Mouse (Mus musculus) Patski (cell line): ENCODE measurements at regions not wholly inside any gene's neighbourhood (a gene's known extent, or its start where the extent isn't known, plus 50 kb on each side); places are given as distances from the start of the nearest gene placed in this dataset.

ENCODE experiments used
- ATAC-seq: fragments of 100-300 bp; one replicate; pipeline ENCODE4 v1.8.0; 2021
- CTCF ChIA-PET: fragments of 350-600 bp; sonication (Branson Sonifier 250); formaldehyde crosslinking; loops from one replicate; lab custom pipeline; 2022; ENCODE audit warnings: inconsistent platforms; lab: Charles Lee
- POLR2A ChIA-PET: fragments of 350-600 bp; sonication (Branson Sonifier 250); formaldehyde crosslinking; loops from one replicate; lab custom pipeline; 2022; ENCODE audit warnings: antibody characterized with exemption, inconsistent platforms; lab: Charles Lee
- DNase-seq: peaks from one replicate; pipeline ENCODE4 v3.0.0-alpha.2; 2011; ENCODE audit warnings: low read depth, low spot score
- H3K27me3 ChIP-seq: fragments of 371-371 bp; one replicate; pipeline ENCODE4 v1.5.1; 2021
- CTCF ChIP-seq: fragments of 100-300 bp; IDR thresholded peaks from one replicate; pipeline ENCODE4 v1.5.1; 2021
- in situ Hi-C: fragments of 300-500 bp; cut with MboI; formaldehyde crosslinking; loops from 3 replicates; pipeline ENCODE4 v1.11.1; 2018; ENCODE audit warnings: low pct_unique_long_range_greater_than_20kb, mixed read lengths

DNA sequence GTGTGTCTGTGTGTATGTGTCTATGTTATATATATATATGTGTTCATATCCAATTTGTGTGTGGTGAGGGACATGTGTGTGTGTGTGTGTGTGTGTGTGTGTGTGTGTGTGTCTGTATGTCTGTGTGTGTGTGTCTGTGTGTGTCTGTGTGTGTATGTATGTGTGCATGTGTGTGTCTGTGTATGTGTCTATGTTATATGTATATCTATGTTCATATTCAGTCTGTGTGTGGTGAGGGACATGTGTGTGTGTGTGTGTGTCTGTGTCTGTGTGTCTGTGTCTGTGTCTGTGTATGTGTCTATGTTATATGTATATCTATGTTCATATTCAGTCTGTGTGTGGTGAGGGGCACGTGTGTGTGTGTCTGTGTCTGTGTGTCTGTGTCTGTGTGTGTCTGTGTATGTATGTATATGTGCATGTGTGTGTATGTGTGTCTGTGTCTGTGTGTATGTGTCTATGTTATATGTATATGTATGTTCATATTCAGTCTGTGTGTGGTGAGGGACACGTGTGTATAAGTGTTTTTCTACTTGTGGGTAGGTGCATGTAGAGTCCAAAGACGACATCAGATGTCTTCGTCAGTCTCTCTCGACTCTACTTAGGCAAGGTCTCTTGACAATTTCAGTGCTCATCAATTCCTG is 370.5 kb upstream of the Slc7a11 start:
- in situ Hi-C loops, result no loop called here

DNA sequence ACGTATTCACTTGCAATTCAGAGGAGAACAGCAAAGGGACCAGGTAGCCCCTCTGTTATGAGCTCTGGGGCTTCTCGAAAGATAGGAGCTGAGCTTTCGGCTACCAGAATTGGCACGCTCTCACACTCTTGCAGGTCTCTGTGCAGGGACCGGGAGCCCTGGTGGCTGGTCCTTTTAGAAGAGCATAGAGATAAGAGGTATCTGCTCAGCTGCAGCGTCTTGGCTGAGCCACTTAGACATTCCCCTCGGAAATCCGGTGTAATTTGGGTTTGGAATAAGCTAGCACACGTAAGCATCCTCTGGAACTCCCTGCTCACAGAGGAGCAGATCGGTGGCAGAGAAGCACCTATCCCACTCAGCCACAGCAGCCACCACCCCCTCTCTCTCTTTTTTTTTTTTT is 372.3 kb upstream of the Slc7a11 start:
- no peak for TF ChIP-seq CTCF
- in situ Hi-C loops, result no loop called here
- ChIA-PET POLR2A (no interaction called here), CTCF (interaction anchor here (1.2 to 1.3 kb wide), 2 partner anchors 12 to 54 kb away, joined by 3 to 4 read pairs; no protein-coding TSS in a partner anchor)
- peaks cover 4% of the 10 kb centered on the region for H3K27me3 ChIP-seq
- DNase-seq (no peak), ATAC-seq (no peak)

More for the DNA sequence above, 370.5 kb upstream of the Slc7a11 start:
- DNase-seq (no peak), ATAC-seq (no peak)
- H3K27me3 ChIP-seq, result no peaks in the 10 kb centered on the region
- CTCF ChIA-PET, result no interaction called here
- no peak for TF ChIP-seq CTCF
- POLR2A ChIA-PET, result no interaction called here

DNA sequence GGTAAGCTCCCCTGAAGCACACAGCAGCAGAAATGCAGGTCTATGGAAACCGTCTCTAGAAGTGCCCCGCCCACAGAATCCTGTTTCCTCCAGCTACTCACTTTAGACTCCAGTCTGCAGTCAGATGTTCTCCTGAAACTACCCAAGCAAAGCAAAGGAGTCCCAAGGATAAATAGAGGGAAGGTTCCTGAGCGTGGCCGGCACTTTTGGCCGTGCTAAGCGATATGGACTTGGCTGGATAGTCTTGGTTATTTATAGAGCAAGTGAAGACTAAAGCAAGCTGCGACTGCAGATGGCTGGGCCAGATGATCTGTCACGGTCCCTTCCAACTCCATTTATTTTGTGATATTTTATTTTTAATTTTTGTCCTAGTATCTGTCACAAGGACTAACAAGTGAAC is 373.1 kb upstream of the Slc7a11 start:
- DNase-seq (no peak), ATAC-seq (no peak)
- H3K27me3 ChIP-seq, result peaks cover 4% of the 10 kb centered on the region
- in situ Hi-C loops, result no loop called here
- POLR2A ChIA-PET, result no interaction called here
- CTCF ChIA-PET, result interaction anchor here (1.2 to 1.3 kb wide), 2 partner anchors 12 to 55 kb away, joined by 3 to 4 read pairs; no protein-coding TSS in a partner anchor
- no peak for TF ChIP-seq CTCF

DNA sequence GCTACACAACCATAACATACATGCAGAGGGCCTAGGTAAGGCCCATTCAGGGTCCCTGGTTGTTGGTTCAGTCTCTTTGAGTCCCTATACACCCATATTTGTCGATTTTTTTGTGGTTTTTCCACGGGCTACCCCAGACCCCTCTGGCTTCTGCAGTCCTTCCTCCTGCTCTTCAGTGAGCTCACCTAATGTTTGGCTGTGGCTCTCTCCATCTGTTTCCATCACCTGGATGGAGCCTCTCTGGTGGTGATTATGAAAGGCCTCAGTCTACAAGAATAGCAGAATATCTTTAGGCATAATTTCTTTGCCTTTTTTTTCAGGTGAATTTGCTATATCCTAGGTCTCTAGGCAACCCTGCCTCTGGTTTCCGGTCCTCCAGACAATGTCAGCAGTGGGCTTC is 373.9 kb upstream of the Slc7a11 start:
- no peak for TF ChIP-seq CTCF
- ATAC-seq (no peak), DNase-seq (no peak)
- H3K27me3 ChIP-seq, result peaks cover 4% of the 10 kb centered on the region
- in situ Hi-C loops, result no loop called here
- ChIA-PET CTCF (no interaction called here), POLR2A (no interaction called here)

DNA sequence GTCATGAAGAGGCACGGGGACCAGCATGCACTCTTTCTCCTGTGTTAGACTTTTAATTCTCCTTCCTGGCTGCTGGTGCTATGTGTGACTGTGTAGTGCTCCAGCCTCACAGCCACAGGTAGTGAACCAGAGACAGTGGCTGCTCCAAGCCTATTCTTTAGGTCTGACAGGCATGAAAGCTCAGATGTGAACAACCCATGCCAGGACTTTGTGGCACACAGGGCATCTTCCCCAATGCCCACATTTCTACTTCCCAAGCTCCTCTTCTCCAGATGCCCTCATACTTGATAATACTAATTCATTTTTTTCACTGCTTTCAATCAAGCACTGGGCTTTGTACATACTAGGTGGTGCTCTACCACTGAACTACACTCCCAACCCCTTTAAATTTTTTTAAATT is 377.4 kb upstream of the Slc7a11 start:
- POLR2A ChIA-PET, result no interaction called here
- in situ Hi-C loops, result no loop called here
- no peak for DNase-seq
- no peak for TF ChIP-seq CTCF
- CTCF ChIA-PET, result no interaction called here
- H3K27me3 ChIP-seq, result peaks cover 4% of the 10 kb centered on the region
- no peak for ATAC-seq

DNA sequence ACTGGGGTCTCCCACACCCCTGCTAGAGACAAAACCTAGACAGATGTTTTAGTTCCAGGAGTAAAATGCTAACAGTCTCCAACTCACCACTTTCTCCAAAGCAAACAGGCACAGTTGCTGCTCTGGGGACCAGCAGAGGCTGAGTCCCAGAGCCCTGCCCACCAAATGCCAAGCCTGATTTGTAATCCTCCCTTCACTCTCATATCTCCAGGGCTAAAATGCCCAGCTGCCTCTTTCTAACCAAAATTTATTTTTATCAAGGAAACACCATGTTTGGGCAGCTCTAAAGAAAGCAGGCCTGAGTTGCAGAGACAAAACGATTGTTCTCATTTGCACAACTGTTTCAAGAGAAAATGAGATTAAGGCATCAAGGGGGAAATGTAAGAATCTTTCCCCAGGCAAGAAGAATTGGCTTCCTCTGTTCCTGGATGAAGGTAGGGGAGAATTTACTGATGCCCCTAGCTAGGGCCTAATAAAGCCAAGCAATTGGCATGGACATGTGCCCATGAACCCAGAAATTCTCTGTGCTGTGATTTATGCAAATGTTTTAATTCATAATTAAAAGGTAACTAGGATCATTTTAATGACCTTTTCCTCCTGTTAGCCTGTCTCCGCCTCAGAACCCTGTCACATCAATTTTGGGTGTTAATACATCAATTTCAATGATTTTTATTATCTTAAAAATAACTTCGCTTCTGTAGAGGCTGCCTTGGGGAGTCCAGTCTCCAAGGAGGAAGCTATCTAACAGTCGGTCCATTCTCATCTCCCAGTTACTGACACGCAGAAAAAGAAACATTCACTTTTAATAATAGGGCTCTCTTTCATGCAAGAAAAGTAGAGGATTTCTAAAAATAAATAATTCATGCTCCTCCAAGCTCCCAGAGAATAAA is 382.4 kb upstream of the Slc7a11 start:
- ATAC-seq, result no peak
- CTCF ChIA-PET, result no interaction called here
- in situ Hi-C loops, result no loop called here

DNA sequence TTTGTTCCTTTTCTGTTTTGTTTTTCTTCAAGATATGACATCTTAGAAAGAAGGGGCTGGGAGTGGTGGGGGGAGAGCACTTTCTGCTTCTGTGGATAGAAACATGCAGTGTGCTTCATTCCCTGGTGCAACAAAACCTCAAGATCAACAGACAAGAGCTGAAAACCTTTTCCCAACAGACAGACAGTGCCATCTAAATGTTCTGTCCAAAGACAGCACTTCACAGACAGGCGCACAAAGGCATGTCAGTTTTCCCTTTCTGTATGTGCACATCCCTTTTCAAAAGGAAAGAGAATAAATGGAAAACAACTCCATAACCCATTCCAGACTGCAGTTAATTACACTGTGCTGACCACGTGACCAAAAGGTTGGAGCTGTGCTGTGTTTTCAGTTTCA is 383.0 kb upstream of the Slc7a11 start:
- ATAC-seq, result no peak
- in situ Hi-C loops, result no loop called here
- no peak for TF ChIP-seq CTCF
- ChIA-PET POLR2A (no interaction called here), CTCF (no interaction called here)
- DNase-seq, result no peak
- peaks cover 4% of the 10 kb centered on the region for H3K27me3 ChIP-seq

More for the DNA sequence above, 382.4 kb upstream of the Slc7a11 start:
- DNase-seq, result no peak
- POLR2A ChIA-PET, result no interaction called here
- H3K27me3 ChIP-seq, result peaks cover 4% of the 10 kb centered on the region
- TF ChIP-seq CTCF, result no peak

DNA sequence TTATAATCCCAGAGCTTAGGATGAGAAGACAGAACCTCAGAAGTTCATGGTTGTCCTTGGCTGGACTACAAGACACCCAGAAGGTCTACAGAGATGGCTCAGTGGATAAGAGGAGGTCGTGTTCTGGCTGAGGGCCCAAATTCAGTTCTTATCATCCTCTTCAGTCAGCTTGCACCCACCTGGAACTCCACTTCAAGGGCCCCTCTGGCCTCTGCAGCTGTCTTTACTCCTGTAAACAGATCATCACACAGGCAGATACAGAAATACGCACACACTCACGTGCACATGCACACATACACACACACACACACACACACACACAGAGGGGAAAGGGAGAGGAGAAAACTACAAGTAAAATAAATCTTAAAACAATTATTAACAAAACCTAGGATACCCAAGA is 385.8 kb upstream of the Slc7a11 start:
- in situ Hi-C loops, result no loop called here
- TF ChIP-seq CTCF, result no peak
- ChIA-PET POLR2A (no interaction called here), CTCF (no interaction called here)
- peaks cover 14% of the 10 kb centered on the region for H3K27me3 ChIP-seq
- ATAC-seq (no peak), DNase-seq (no peak)

DNA sequence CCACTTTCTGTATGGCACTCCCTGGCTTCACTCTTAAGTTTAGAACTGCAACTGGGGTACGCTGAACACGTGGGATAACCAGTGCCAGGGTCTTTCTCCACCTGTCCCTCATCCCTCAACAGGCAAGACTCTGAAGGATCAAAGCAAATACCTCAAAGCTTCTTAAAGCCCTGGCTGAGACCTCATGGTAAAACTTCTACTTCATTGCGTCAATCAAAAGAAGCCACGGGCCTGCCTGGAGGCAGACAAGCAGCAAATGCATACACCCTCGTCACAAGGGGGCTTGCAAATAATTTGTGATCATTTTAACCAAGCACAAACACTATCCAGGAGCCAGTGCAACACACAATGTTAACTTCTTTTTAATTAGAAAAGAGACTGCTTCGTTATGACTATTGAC is 387.0 kb upstream of the Slc7a11 start:
- no peak for TF ChIP-seq CTCF
- CTCF ChIA-PET, result no interaction called here
- POLR2A ChIA-PET, result no interaction called here
- in situ Hi-C loops, result no loop called here
- H3K27me3 ChIP-seq, result peaks cover 14% of the 10 kb centered on the region
- ATAC-seq (no peak), DNase-seq (no peak)

DNA sequence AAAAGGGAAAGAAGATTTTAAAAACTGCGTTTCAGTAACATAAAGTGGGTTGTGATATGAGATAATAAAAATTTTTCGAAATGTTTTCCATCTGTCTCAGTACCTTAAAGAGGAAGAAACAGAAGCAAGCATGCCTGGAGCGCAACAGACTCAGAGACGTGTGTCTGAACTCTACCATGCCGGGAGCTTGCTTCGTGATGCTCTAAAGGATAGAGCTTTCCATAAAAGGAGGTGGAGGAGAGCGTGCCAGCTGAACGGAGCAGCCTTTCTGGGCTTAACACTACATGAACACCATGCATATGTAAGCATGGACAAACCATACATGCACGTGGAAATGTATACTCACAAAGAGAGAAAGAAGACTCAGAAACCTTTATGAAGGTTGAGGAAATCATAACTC is 387.5 kb upstream of the Slc7a11 start:
- ChIA-PET CTCF (no interaction called here), POLR2A (no interaction called here)
- DNase-seq, result no peak
- ATAC-seq, result no peak
- in situ Hi-C loops, result no loop called here
- H3K27me3 ChIP-seq, result peaks cover 14% of the 10 kb centered on the region
- no peak for TF ChIP-seq CTCF

DNA sequence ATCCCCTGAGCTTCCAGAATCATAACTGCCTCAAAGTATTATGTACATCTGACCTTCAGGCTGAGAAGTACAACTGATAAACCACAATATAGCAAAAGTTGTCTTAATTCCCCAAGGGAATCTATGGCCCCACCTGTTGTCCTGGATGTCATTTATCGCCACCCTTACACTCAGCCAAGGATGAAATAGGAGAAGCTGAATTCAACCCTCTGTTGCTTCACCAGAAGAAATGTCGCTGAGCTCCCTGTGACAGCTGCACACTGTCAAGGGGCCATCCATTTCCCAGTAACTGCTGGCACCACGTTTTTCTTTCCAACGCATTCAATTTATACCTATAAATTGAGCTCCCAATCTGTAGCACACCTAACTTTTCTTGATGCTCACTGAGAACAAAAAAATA is 382.0 kb upstream of the Noct start:
- DNase-seq (no peak), ATAC-seq (no peak)
- no peaks in the 10 kb centered on the region for H3K27me3 ChIP-seq
- no peak for TF ChIP-seq CTCF
- ChIA-PET POLR2A (no interaction called here), CTCF (interaction anchor here (1.0 kb wide), 1 partner anchor 10 kb away, joined by 3 read pairs; no protein-coding TSS in a partner anchor)
- in situ Hi-C loops, result no loop called here
